Mouse (Mus musculus) neutrophil, adult 5-6 weeks (primary cell): ENCODE measurements around the gene Cavin4. TPM values are rescaled to one million over a fixed set of nuclear protein-coding genes. Genes with fewer than 3 reads are reported as not detected.
"Not testable (repeated sequence)": the region's sequence is repeated elsewhere in the genome, so short reads cannot be mapped to it uniquely, and the experiment has no call there.

Source experiments
- ATAC-seq: fragments of 151-379, 151-347 bp; 2 replicates; pipeline ENCODE4 v1.8.0; 2017; ENCODE audit warnings: mild to moderate bottlenecking, moderate TSS enrichment; ENCODE audit not compliant: insufficient number of reproducible peaks, poor library complexity, low FRiP score, severe bottlenecking; ENCODE audit errors: extremely low read depth
- total RNA-seq: library from RNA; stranded (forward); fragments of 200-1000 nt; gene quantifications from 2 replicates; pipeline ENCODE4 v1.2.3, GENCODE M21; 2017

Cavin4 gene
- total RNA-seq, 1 experiment from 2014 or later: not detected

- no peak for ATAC-seq
These were observed 2.4 kb upstream of the Cavin4 start for GRCm38 (mm10) chr4:48660619-48661575.

- no peak for ATAC-seq
These were observed 707 bp downstream of the Cavin4 start for GRCm38 (mm10) chr4:48664021-48664420.

DNA sequence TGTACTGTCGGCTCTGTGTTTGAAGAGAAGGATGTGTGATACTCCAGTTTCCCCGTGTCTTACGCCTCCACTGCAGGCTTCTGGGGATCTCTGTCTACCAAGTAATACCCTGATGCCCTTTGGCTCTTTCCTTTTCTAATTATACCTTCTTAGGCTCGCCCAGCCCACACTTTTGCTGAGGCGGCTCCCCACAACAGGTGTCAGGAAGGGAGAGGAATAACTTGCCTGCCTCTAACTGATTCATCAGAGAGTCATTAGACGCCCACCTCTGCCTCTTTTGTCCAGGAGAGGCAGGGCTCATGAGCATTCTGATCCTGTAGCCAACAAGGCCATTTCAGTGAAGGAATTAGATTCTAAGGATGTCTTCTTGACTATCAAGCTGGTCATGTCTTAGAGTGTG is 4.0 kb downstream of the Cavin4 start:
- ATAC-seq: no peak

DNA sequence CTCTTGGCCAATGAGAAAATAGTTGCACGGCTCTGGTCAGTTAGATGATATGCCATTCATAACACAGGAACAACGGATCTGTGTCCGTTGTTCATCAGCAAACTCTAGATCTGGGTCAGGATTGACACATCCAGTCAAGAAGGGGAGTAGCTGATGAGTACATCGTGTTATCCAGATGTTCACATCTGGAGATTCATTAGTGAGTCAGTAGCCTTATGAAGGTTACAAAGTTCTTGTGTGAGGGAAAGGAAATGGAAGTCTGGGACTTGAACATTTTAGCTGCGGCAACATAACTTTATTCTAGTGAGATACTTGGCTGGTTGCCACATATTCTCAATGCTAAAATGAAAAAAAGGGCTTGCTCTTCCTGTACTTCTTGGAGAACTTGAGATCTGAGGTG is 9.6 kb downstream of the Cavin4 start:
- no peak for ATAC-seq

DNA sequence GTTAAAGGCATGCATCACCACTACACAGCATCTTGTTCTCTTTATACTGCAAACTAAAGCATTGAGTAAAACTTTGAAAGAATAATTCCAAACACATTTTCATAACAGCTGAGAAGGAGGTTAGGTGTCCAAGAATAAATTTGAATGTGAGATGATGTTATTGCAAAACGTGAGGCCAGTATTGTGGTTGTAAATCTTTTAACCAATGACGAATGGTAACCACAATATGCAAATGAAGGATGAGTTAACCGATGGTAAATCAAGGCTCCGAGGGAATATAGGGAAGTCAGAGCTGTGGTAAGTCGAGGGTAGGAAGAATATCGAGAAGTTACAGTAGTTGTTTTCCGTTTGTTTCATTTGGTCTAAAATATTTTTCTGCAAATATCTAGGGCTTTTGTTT is 11.1 kb downstream of the Cavin4 start:
- no peak for ATAC-seq

DNA sequence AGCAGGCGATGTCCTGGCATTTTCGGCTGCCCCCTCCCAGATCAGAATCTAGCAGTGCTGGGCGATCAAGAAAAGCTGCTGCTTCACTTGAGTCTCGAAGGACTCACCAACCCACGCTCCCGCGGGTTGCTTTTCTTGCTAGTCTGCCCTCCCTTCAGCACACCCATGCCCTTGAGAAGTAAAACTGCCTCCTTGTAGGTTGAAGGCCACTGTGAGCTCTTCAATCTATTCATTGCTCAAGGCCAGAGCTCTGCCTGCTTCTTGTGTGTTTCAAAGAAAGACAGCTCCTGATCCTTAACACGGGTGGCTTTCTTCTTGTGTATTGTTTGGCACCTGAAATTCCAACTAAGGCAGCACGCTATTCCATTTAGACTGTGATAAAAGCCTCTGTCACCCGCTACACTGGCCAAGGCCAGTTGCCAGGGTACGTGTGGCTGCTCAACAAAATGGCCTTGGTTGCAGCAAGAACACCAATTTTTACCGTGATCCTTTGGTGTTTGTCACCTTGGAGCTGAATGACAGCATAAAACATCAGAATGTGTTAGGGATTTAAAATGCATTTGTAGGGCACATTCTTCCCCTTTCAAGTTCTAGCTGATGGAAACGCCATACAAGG is 13.4 kb downstream of the Cavin4 start:
- no peak for ATAC-seq

- ATAC-seq: no peak
These were observed 14.0 kb downstream of the Cavin4 start for GRCm38 (mm10) chr4:48677276-48677675.

- ATAC-seq: no peak
These were observed 14.5 kb downstream of the Cavin4 start for GRCm38 (mm10) chr4:48677812-48678211.

DNA sequence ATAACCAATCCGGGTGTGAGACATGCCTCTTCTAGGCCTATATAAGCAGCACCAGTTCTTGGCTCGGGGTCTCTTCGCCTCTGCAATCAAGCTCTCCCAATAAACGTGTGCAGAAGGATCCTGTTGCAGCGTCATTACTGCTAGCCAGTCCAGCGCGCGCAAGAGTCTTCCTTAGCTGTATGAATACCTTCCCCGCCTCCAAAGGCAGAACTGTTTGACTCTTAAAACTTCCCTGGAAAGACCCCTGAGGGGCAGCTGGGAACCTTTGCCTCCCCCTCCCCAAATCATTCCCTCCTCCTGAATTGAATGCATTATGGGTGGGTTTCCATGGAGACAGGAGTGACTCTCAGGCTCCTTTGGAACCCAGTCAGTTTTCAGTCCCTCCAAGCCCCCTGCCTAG is 15.5 kb downstream of the Cavin4 start:
- ATAC-seq: no peak

- not testable (repeated sequence) for ATAC-seq
These were observed 16.4 kb downstream of the Cavin4 start for GRCm38 (mm10) chr4:48679728-48680127.

DNA sequence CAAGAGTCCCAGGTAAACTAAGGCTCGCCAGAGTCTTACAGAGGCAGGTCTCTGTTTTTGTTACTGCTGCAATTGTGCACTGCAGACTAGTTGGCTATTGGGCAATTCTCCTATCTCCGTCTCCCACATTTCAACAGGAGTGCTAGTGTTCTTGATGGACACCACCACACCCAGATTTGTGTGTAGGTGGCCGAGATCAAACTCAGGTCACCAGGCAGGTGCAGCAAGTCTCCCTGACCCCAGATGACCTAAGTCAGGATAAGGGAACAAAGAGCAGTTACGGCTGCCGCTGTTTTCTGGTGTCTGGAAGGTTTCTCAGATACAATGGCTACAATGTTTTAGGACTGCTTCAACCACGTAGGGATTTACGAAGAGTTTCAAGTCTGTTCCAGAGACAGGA is 16.9 kb downstream of the Cavin4 start:
- no peak for ATAC-seq

DNA sequence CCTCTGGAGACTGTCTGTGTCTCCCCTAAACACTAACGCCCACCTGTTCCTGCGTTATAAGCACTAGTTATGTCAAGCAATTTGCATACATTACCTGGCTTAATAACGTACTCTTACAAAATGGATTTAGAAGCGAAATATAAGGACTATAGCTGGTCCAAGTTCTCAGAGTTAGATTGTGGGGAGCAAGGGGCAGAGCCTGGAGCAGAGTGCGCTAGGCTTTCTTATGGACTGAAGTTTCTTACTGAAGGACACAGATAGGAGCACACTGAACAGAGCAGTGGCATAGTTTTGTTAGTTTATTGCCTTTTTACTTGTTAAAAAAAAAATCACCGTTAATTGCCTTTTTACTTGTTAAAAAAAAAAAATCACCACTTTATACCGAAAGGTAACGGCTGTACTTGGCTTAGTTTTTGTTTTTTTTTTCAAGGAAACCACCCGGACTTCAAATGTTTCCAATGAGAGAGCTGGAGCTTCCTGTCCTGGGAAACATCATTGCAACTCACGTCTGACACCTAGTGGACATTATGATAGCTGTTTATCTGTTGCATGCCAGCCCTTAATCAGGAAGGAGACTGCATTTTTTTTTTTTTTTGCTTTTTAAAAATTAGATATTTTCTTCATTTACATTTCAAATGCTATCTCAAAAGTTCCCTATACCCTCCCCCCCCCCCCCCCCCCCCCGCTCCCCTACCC is 17.5 kb downstream of the Cavin4 start:
- ATAC-seq: no peak

DNA sequence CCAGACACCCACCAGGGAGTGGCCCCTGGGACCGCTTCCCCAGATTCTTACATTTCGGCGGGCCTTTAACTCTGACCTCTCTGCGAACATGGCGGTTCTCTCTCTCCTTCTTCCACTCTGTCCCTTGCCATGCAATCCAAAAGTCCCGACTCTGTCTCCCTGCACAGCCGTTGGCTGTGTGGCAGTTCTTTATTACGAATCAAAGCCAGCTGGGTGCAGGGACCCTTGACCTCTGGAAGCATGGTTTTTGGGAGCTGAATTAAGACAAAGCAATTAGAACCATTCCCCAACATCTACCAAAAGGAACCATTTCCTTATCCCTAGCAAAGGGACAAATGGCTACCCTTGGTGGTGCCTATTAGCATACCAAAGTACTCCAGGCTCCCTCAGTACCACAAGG is 19.8 kb downstream of the Cavin4 start:
- ATAC-seq: no peak

DNA sequence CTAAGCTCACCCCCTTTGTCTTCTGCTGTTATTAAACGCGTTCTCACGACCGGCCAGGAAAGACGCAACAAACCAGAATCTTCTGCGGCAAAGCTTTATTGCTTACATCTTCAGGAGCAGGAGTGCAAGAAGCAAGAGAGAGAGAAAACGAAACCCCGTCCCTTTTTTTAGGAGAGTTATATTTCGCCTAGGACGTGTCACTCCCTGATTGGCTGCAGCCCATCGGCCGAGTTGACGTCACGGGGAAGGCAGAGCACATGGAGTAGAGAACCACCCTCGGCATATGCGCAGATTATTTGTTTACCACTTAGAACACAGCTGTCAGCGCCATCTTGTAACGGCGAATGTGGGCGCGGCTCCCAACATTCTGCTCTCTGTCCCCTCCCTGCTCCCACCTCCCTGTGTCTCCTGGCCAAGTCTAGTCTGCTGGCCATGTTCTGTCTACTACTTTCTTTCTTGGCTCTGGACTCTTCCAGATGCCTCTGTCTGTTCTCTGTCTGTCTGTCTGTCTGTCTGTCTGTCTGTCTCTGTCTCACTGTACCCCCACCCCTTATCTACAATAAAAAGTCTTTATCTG is 20.4 kb downstream of the Cavin4 start:
- not testable (repeated sequence) for ATAC-seq

DNA sequence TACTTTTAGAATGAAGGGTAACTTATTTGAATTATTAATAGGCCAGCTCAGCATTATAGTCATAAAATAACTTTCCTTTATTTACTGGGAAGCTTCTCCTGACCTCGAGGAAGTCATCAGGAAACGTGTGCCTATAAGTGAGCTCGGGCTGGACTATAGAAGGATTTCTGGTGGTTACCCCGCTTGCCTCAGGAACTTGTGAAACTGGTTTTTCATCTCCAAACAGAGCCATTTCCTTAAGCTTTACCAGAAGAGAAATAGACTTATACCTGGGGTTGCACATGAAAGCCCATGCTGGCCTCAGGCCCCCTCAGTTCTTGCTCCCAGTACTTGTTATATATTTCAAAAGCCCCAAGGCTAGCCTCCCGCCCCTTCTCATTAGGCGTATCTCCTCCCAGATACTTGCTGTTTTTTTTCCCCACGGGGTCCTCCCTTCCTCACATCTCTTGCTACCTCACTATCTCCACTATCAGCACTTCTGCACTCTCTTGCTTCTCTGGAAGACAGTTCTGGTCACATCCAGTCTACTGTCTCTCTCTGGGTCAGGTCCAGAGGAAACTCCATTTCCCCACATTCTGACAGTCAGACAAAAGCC is 21.4 kb downstream of the Cavin4 start:
- ATAC-seq: no peak

- no peak for ATAC-seq
These were observed 24.8 kb downstream of the Cavin4 start for GRCm38 (mm10) chr4:48688148-48688547.

GRCm38 (mm10) chr4:48690640-48691039 is 27.3 kb downstream of the Cavin4 start:
- ATAC-seq: no peak

DNA sequence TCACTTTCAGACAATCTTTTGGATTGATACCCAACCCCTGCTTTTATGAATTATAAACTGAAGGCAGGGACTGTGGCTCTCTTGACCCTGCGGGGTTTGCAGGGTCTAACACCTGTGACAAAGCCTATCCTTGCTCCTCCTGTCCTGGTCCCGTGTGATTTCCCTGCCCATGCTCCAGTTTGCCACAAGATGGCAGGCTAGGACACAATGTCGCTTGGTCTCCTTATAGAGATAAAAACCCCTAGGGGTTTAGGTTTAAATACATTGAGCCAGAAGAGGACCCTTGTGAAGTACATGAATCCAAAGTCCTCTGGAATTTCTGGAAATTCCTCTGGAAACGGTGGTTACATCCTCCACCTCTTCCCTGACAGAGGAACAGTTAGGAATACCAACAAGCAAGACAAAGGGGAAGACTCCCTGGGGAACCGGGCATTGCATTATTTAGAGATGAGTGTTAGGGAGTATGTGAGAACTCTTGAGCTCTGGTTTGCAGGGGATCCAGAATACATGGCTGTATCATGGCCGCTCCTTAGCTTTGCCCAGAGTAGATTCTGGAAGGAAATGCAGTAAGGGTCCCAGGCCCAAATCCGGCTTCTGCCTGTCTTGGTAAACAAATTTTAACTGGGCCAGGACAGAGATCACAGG is 28.6 kb downstream of the Cavin4 start:
- ATAC-seq: no peak
